Mouse (Mus musculus): ENCODE measurements around the gene Ciapin1.

DNA sequence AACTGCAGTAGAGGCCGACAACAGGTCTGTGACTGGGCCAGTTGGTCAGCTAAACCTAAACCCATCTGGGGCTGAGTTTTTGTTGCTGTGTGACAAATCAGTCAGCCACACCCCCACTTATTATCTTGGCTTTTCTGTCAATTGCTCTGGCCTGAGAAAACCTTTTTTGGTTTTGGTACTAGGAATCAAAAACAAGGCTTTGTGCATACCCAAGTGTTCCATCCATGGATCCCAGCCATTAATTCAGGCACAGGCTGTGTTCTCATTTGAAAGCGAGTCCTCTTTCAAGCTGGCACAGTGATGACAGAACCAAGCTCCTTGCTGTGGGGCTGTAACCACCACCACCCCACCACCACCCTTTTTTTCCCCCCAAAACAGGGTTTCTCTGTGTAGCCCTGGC, 16.8 kb downstream of the Ciapin1 start:
- no peak for TF ChIP-seq CTCF (IDR thresholded peaks at IDR 0.05; ENCODE audit: extremely low read depth, insufficient read length, insufficient replicate concordance, low read depth, low read length)
- TF ChIP-seq POLR2A (IDR thresholded peaks at IDR 0.05; ENCODE audit: low read depth, low read length), result no peak
